Mouse (Mus musculus): ENCODE data around the gene Dap3.
"Not testable (repeated sequence)": the region's sequence is repeated elsewhere in the genome, so short reads cannot be mapped to it uniquely, and the experiment has no call there.

Dap3 gene

GRCm38 (mm10) chr3:88950576-88951326, at the start of gene Dap3, which contains the start of gene Ash1l:
Gene Dap3 (minus strand): TSS chr3:88951181.
Gene Ash1l (plus strand): TSS chr3:88950622.
- DNase-seq (ENCODE audit: low spot score in 2 of 2): peak; percentile 78 to 81

GRCm38 (mm10) chr3:88992793-88993192, 41.8 kb upstream of the Dap3 start:
- no peak for DNase-seq (ENCODE audit: low spot score in 2 of 2)

GRCm38 (mm10) chr3:88983921-88984381, 33.0 kb upstream of the Dap3 start:
- peak; percentile 15 to 23 for DNase-seq (ENCODE audit: low spot score in 2 of 2)

DNA sequence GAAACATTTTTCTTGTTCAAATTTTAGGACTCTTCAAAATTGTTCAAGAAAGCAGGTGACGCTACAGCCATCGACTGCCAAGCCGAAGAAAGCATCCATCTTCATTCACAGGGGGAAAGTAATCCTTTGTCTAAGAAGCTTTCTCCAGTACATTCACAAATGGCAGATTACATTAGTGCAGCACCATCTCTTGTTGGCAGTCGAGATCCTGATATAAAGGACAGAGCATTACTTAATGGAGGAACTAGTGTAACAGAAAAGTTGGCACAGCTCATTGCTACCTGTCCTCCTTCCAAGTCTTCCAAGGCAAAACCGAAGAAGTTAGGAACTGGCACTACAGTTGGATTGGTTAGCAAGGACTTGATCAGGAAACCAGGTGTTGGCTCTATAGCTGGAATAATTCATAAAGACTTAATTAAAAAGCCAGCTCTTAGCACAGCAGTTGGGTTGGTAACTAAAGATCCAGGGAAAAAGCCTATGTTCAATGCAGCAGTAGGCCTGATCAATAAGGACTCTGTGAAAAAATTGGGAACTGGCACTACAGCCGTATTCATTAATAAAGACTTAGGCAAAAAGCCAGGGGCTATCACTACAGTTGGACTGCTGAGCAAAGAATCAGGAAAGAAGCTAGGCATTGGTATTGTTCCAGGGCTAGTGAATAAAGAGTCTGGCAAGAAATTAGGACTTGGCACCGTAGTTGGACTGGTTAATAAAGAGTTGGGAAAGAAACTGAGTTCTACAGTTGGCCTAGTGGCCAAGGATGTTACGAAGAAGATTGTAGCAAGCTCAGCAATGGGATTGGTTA, 30.4 kb upstream of the Dap3 start:
- DNase-seq (ENCODE audit: low spot score in 2 of 2): no peak

DNA sequence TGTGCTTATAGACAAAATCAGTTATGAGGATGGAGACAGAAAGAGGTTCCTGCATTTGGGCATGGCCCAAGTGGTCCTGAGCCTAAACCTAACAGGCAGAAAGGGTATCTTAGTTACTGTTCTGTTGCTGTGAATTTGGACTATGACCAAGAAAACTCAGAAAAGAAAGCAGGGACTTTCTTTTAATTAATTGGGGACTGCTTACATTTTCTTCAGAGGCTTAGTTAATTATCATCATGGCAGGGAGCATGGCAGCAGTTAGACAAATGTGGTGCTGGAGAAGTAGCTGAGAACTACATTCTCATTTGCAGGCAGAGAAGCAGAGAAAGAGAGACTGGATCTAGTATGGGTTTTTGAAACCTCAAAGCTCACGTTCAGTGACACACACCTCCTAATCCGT, 24.0 kb upstream of the Dap3 start:
- DNase-seq (ENCODE audit: low spot score in 2 of 2): no peak

DNA sequence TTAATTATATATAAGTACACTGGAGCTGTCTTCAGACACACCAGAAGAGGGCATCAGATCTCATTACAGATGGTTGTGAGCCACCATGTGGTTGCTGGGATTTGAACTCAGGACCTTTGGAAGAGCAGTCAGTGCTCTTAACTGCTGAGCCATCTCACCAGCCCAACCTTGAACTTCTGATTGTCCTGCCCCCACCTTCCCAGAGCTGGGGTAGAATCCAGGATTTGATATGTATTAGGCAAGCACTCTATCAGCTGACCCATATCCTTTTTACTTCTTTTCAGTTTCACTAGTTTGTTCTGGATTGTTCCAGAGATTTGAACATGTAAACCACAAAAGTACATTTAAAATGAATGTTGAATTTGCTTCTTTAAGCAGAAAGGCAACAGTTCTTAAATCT, 12.2 kb upstream of the Dap3 start:
- not testable (repeated sequence) for DNase-seq (ENCODE audit: low spot score in 2 of 2)

- no peak for DNase-seq (ENCODE audit: low spot score in 2 of 2)
Measured at GRCm38 (mm10) chr3:88953736-88954135, 2.8 kb upstream of the Dap3 start.

DNA sequence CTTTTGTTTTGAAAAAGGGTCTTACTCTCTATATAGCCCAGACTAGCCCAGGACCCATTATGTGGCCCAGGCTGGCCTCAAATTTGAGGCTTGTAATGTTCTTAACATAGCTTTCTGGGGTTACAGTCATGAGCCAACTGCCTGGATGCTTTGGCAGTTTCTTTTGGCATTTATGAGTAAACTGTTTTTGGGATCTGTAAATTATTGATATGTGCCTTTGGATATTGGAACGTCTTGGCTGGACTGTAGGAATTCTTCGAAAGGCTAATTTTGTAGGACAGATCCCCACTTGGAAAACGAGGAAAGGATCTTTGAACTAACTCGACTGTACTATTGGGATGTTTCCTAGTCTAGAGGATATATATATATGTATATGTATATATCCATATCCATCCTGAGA, 2.3 kb upstream of the Dap3 start:
- no peak for DNase-seq (ENCODE audit: low spot score in 2 of 2)

DNA sequence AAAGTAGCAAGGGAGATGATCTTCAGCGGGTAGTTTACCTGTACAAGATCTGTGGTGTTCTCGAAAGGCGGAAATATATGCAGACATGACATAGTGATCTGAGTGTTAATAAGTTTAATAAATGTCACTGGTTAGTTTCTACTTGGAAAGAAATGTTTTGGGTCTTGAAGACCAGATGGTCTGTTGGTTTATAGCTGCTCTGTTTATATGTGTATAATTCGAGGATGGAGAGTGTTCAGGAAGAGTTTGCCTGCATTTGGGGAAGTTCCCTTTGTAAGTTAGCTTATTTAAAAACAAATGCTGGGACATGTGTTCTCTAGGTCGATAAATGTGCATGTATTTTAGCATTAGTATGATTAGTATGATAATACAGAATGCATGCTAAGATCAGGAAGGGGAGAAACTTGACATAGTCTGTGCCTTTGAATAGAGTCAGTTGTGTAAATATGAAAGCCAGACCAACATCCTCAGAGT, 383 bp upstream of the Dap3 start:
- no peak for DNase-seq (ENCODE audit: low spot score in 2 of 2)

DNA sequence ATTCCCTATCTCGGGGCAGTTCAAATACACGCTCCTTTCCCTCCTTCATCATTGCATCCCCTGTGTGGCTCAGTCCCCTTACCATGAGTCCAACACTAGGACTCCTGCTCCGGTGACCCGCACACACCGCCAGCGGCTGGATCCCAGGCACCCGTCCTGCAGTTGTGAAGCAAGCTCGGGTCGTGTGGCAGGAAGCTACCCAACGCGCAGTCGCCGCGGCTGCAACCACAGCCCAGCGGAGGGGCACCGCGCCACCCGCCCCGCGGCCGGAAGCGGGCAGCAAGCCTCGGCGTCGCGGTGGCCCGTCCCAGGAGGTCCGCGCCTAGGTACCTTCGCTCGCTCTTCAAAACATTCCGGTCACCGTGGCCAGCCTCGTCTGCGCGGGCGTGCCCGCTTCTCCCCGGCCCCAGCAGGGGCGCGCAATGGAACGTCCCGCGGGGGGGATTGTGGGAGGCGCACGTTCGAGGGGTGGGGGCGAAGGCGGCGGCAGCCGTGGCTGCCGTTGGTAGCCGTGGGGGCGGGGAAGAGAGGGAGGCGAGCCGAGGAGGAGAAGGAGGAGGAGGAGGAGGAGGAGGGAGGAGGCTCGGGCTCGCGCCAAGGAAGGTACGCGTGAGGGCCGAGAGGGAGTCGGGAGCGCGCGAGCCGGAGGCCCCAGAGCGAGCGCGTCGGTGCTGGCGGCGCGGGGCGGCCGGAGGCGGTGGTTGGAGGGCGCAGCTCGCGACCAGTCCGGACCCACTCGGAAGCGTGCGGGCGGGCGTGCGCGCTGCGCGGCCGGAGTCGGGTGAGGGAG, 1.0 kb downstream of the Dap3 start:
- peak; percentile 84 to 88 for DNase-seq (ENCODE audit: low spot score in 2 of 2)

GRCm38 (mm10) chr3:88944109-88944508, 6.9 kb downstream of the Dap3 start:
- DNase-seq (ENCODE audit: low spot score in 2 of 2): no peak

GRCm38 (mm10) chr3:88942316-88942880, 8.6 kb downstream of the Dap3 start:
- no peak for DNase-seq (ENCODE audit: low spot score in 2 of 2)

DNA sequence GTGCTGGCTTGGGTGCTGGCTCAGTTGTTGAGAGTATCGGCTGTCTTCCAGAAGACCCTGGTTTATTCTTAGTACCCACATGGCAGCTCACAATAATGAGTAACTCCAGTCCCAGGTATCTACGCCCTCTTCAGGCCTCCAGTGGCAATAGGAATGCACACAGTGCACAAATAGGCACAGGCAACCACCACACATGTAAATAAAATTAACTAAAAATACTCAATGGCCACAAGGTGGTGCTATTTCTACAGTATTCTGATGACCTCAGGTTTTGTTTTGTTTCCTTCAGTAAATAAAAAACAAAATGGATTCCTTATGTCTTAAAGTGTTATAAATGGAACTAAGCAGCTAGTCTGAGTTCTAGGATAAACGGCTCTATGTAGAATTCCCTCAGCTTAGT, 11.2 kb downstream of the Dap3 start:
- DNase-seq (ENCODE audit: low spot score in 2 of 2): peak in 1 of 2 experiments; percentile 26

DNA sequence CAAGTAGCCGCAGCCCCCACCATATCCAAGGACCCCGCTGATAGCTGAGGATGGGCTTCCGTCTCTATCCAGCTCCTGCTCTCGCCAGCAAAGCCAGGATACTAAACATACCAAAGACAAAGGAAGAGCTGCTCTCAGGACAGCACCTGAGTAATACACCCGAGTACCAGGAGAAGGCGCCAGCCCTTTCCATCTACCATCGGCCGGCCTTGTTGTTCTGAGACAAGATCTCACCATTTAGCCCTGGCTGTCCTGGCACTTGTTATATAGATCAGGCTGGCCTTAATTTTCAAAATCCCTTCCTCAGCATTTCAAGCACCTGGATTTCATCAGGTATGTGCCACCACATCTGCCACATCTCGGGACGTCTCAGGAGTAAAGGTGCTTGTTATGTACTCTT, 11.9 kb downstream of the Dap3 start:
- no peak for DNase-seq (ENCODE audit: low spot score in 2 of 2)

GRCm38 (mm10) chr3:88929501-88929900, 21.5 kb downstream of the Dap3 start:
- DNase-seq (ENCODE audit: low spot score in 2 of 2): no peak

DNA sequence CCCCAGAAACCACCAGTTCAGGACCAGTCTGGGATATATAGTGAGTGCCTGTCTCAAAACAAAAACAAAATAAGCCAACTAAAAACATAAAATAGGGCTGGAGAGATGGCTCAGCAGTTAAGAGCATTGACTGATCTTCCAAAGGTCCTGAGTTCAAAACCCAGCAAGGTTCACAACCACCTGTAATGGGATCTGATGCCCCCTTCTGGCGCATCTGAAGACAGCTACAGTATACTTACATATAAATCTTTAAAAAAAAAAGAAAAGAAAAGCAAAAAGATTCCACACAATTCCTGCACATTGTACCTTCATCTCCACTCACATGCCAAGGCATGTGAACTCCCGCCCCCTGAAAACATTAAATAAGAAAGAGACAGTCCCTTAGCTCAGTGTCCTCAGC, 25.3 kb downstream of the Dap3 start:
- no peak for DNase-seq (ENCODE audit: low spot score in 2 of 2)

GRCm38 (mm10) chr3:88923989-88924591, 26.9 kb downstream of the Dap3 start:
- no peak for DNase-seq (ENCODE audit: low spot score in 2 of 2)

- DNase-seq (ENCODE audit: low spot score in 2 of 2): no peak
Measured at GRCm38 (mm10) chr3:88921411-88921810, 29.6 kb downstream of the Dap3 start.

DNA sequence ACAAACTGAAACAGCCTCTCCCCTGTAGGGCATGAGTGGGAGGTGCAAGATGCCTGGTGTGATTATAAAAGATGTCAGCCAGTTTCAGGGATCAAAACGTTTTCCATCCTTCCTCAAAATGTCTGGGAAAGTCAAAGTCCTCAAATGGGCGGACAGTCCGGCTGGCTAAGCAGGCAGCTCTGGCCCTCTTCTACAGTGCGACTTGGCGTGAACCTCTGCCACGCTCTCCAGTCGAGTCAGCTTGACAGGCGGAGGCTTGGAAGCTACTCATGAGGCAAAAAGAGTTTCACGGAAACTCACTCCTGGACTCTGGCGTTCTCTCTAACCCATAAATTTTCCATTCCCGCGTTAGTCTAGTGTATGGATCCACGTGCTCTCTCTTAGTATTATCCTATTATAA, 32.0 kb downstream of the Dap3 start:
- DNase-seq (ENCODE audit: low spot score in 2 of 2): no peak

DNA sequence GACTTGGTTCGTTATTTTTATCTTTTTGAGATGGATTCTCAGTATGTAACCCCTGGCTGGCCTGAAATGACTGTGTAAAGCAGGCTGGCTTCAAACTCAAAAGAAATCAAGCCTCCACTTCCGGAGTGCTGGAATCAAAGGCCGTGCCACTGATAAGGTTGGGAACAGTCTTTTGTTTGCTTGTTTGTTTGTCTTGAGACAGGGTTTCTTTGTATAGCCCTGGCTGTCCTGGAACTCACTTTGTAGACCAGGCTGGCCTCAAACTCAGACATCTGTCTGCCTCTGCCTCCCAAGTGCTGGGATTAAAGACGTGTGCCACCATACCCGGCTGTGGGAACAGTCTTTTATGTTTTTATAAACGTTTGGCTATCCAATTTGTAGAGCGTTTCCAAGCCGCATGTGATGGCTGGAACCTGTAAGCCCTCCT, 36.6 kb downstream of the Dap3 start:
- no peak for DNase-seq (ENCODE audit: low spot score in 2 of 2)
